Mouse (Mus musculus): Measurements from ENCODE around the gene Cds1. TPM values are rescaled to one million over a fixed set of nuclear protein-coding genes. Genes with fewer than 3 reads are reported as not detected.

The Cds1 gene
- polyA plus RNA-seq, 1 experiment from 2014 or later = 4.0 TPM

GRCm38 (mm10) chr5:101784787-101785186, 19.9 kb downstream of the Cds1 start:
- H3K36me3 ChIP-seq (ENCODE audit: control insufficient read depth, insufficient read depth, low read length) = no peaks in the 10 kb centered on the region
- no peak overlapping the region for H3K9ac ChIP-seq (ENCODE audit: low read length)
- WGBS = 94% methylated on average over 2 of the region's 2 CpGs
- no peaks in the 10 kb centered on the region for H3K27me3 ChIP-seq (replicated peaks; ENCODE audit: control insufficient read depth, insufficient read depth, low read length)
- DNase-seq (ENCODE audit: low spot score) (no peak), ATAC-seq (no peak)
- no peak overlapping the region for H3K27ac ChIP-seq (ENCODE audit: low read depth, low read length)
- H3K4me2 ChIP-seq (ENCODE audit: low read length) = no peak overlapping the region
- no peaks in the 10 kb centered on the region for H3K9me3 ChIP-seq (replicated peaks; ENCODE audit: control insufficient read depth, low read length)
- no peaks in the 10 kb centered on the region for H3K4me1 ChIP-seq (ENCODE audit: control insufficient read depth, insufficient read depth, low read length)
- no peak overlapping the region for H3K4me3 ChIP-seq (ENCODE audit: low read depth, low read length)

- Histone ChIP-seq H3K4me1 (ENCODE audit: control insufficient read depth, insufficient read depth, low read length) (no peaks in the 10 kb centered on the region), H3K27ac (ENCODE audit: low read depth, low read length) (no peak overlapping the region), H3K36me3 (ENCODE audit: control insufficient read depth, insufficient read depth, low read length) (no peaks in the 10 kb centered on the region), H3K9me3 (replicated peaks; ENCODE audit: control insufficient read depth, low read length) (no peaks in the 10 kb centered on the region), H3K9ac (ENCODE audit: low read length) (no peak overlapping the region), H3K4me2 (ENCODE audit: low read length) (no peak overlapping the region), H3K4me3 (ENCODE audit: low read depth, low read length) (no peak overlapping the region), H3K27me3 (replicated peaks; ENCODE audit: control insufficient read depth, insufficient read depth, low read length) (no peaks in the 10 kb centered on the region)
- ATAC-seq = no peak; the same call in 1 of the 2 replicates
- DNase-seq (ENCODE audit: low spot score) = peak; percentile 13
- WGBS = 60% methylated on average over 4 of the region's 4 CpGs
These were observed 21.1 kb downstream of the Cds1 start for GRCm38 (mm10) chr5:101785921-101786614.

- DNase-seq (ENCODE audit: low spot score) (no peak), ATAC-seq (no peak)
- Histone ChIP-seq H3K4me3 (ENCODE audit: low read depth, low read length) (no peak overlapping the region), H3K4me1 (ENCODE audit: control insufficient read depth, insufficient read depth, low read length) (no peaks in the 10 kb centered on the region), H3K9me3 (replicated peaks; ENCODE audit: control insufficient read depth, low read length) (no peaks in the 10 kb centered on the region), H3K27ac (ENCODE audit: low read depth, low read length) (no peak overlapping the region), H3K27me3 (replicated peaks; ENCODE audit: control insufficient read depth, insufficient read depth, low read length) (no peaks in the 10 kb centered on the region), H3K36me3 (ENCODE audit: control insufficient read depth, insufficient read depth, low read length) (no peaks in the 10 kb centered on the region), H3K4me2 (ENCODE audit: low read length) (no peak overlapping the region), H3K9ac (ENCODE audit: low read length) (no peak overlapping the region)
These were observed 24.8 kb downstream of the Cds1 start for GRCm38 (mm10) chr5:101789770-101790169.

- no peaks in the 10 kb centered on the region for H3K9me3 ChIP-seq (replicated peaks; ENCODE audit: control insufficient read depth, low read length)
- DNase-seq (ENCODE audit: low spot score) (no peak), ATAC-seq (no peak)
- no peak overlapping the region for H3K4me2 ChIP-seq (ENCODE audit: low read length)
- no peak overlapping the region for H3K4me3 ChIP-seq (ENCODE audit: low read depth, low read length)
- H3K36me3 ChIP-seq (ENCODE audit: control insufficient read depth, insufficient read depth, low read length) = no peaks in the 10 kb centered on the region
- no peaks in the 10 kb centered on the region for H3K27me3 ChIP-seq (replicated peaks; ENCODE audit: control insufficient read depth, insufficient read depth, low read length)
- H3K27ac ChIP-seq (ENCODE audit: low read depth, low read length) = no peak overlapping the region
- H3K4me1 ChIP-seq (ENCODE audit: control insufficient read depth, insufficient read depth, low read length) = no peaks in the 10 kb centered on the region
- H3K9ac ChIP-seq (ENCODE audit: low read length) = no peak overlapping the region
- WGBS = 55% methylated on average over 5 of the region's 5 CpGs
These were observed 25.6 kb downstream of the Cds1 start for GRCm38 (mm10) chr5:101790560-101790959.

- H3K9ac ChIP-seq (ENCODE audit: low read length) = no peak overlapping the region
- no peak overlapping the region for H3K4me2 ChIP-seq (ENCODE audit: low read length)
- WGBS = 86% methylated on average over 4 of the region's 4 CpGs
- no peak for ATAC-seq
- no peaks in the 10 kb centered on the region for H3K27me3 ChIP-seq (replicated peaks; ENCODE audit: control insufficient read depth, insufficient read depth, low read length)
- DNase-seq (ENCODE audit: low spot score) = no peak
- H3K9me3 ChIP-seq (replicated peaks; ENCODE audit: control insufficient read depth, low read length) = no peaks in the 10 kb centered on the region
- H3K36me3 ChIP-seq (ENCODE audit: control insufficient read depth, insufficient read depth, low read length) = no peaks in the 10 kb centered on the region
- no peak overlapping the region for H3K4me3 ChIP-seq (ENCODE audit: low read depth, low read length)
- no peak overlapping the region for H3K27ac ChIP-seq (ENCODE audit: low read depth, low read length)
- H3K4me1 ChIP-seq (ENCODE audit: control insufficient read depth, insufficient read depth, low read length) = no peaks in the 10 kb centered on the region
These were observed 27.7 kb downstream of the Cds1 start for GRCm38 (mm10) chr5:101792665-101793064.

- Histone ChIP-seq H3K9ac (ENCODE audit: low read length) (no peak overlapping the region), H3K27me3 (replicated peaks; ENCODE audit: control insufficient read depth, insufficient read depth, low read length) (no peaks in the 10 kb centered on the region), H3K27ac (ENCODE audit: low read depth, low read length) (no peak overlapping the region), H3K36me3 (ENCODE audit: control insufficient read depth, insufficient read depth, low read length) (no peaks in the 10 kb centered on the region), H3K4me2 (ENCODE audit: low read length) (no peak overlapping the region), H3K4me3 (ENCODE audit: low read depth, low read length) (no peak overlapping the region), H3K9me3 (replicated peaks; ENCODE audit: control insufficient read depth, low read length) (no peaks in the 10 kb centered on the region), H3K4me1 (ENCODE audit: control insufficient read depth, insufficient read depth, low read length) (no peaks in the 10 kb centered on the region)
- WGBS = 75% methylated on average over 2 of the region's 2 CpGs
- DNase-seq (ENCODE audit: low spot score) = no peak
- ATAC-seq = no peak
These were observed 37.0 kb downstream of the Cds1 start for GRCm38 (mm10) chr5:101801891-101802290.

GRCm38 (mm10) chr5:101802358-101803022, 37.6 kb downstream of the Cds1 start:
- Histone ChIP-seq H3K27me3 (replicated peaks; ENCODE audit: control insufficient read depth, insufficient read depth, low read length) (no peaks in the 10 kb centered on the region), H3K9me3 (replicated peaks; ENCODE audit: control insufficient read depth, low read length) (no peaks in the 10 kb centered on the region), H3K36me3 (ENCODE audit: control insufficient read depth, insufficient read depth, low read length) (no peaks in the 10 kb centered on the region), H3K4me3 (ENCODE audit: low read depth, low read length) (no peak overlapping the region), H3K4me2 (ENCODE audit: low read length) (no peak overlapping the region), H3K27ac (ENCODE audit: low read depth, low read length) (no peak overlapping the region), H3K4me1 (ENCODE audit: control insufficient read depth, insufficient read depth, low read length) (no peaks in the 10 kb centered on the region), H3K9ac (ENCODE audit: low read length) (no peak overlapping the region)
- WGBS = 86% methylated on average over 9 of the region's 9 CpGs
- no peak for ATAC-seq
- no peak for DNase-seq (ENCODE audit: low spot score)

GRCm38 (mm10) chr5:101811296-101812169, 46.6 kb downstream of the Cds1 start:
- Histone ChIP-seq H3K36me3 (ENCODE audit: control insufficient read depth, insufficient read depth, low read length) (no peaks in the 10 kb centered on the region), H3K4me2 (ENCODE audit: low read length) (no peak overlapping the region), H3K4me1 (ENCODE audit: control insufficient read depth, insufficient read depth, low read length) (no peaks in the 10 kb centered on the region), H3K4me3 (ENCODE audit: low read depth, low read length) (no peak overlapping the region), H3K27ac (ENCODE audit: low read depth, low read length) (no peak overlapping the region), H3K9me3 (replicated peaks; ENCODE audit: control insufficient read depth, low read length) (no peaks in the 10 kb centered on the region), H3K9ac (ENCODE audit: low read length) (no peak overlapping the region), H3K27me3 (replicated peaks; ENCODE audit: control insufficient read depth, insufficient read depth, low read length) (no peaks in the 10 kb centered on the region)
- DNase-seq (ENCODE audit: low spot score) (no peak), ATAC-seq (no peak)
- 89% methylated on average over 6 of the region's 6 CpGs for WGBS
